Mouse (Mus musculus): Measurements from ENCODE around the gene Ftl1. TPM values are rescaled to one million over a fixed set of nuclear protein-coding genes. Genes with fewer than 3 reads are reported as not detected.
A peak's percentile ranks its signal among the peaks of the same experiment; 100 is the strongest.

Gene Ftl1
- polyA plus RNA-seq, 1 experiment from 2014 or later: 5,943 TPM

DNA sequence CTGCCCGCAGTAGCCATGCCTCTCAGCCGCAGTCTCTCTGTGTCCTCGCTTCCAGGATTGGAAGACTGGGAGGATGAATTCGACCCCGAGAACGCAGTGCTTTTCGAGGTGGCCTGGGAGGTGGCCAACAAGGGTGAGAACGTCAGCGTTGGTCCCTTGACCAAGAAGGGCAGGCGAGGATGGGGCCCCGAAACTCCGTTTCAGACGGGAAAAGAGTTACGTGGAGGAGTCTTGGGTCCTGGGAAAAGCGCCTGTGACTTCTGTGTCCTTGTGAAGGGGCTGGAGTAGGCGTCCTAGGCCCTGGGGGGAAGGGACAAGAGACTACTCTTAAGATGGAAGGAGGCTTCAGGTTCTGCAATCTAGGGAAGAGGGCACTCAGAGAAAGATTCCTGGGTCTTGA lies 24.6 kb downstream of the Ftl1 start:
- 0 out of 2 replicates have a peak overlapping the region, but pooled peaks have one; percentile 7 for H3K27ac ChIP-seq (ENCODE audit: low read depth, low read length)
- 4% methylated on average over 16 of the region's 16 CpGs for WGBS

DNA sequence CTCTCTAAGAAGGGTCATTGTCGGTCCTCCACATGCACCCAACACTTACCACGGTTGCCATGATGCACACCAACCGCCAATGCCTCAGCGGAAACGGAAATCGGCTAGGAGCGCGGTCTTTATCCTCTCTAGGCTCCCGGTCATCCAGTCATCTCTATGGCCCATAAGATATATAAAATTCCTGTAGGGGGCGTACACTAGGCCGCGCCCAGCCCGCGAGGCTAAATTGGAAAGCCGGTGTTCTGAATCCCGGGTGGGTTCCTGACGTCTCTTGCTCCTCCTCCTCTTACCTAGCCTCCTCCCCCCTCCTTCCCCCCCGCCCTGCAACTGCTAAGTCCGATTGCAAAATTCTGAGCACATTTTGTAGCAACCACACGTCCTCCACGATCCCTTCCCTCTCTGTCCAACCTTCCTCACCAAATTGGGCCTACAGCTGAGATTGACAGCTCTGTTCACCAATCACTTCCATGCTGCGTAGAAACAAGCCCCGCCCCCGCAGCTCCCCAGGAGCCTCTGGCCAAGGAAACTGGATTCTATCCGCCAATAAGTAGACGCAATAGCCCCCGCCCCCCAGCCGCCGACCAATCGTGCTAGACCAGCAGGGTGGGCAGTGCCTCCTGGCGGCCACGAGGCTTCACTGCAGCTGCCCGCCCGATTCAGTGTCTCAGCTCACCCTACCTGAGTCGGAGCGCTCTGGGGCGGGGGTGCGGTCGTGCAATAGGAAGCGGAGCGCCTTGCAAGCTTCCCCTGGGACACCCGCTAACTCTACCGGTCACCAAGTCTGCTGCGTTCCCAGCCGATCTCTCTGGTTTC lies 25.3 kb downstream of the Ftl1 start, which contains the start of gene Gys1:
Gys1 (plus strand) TSS at position 642 of the 813 bp plus-strand sequence.
- peak within 1 kb of the TSS; percentile 91 for H3K4me3 ChIP-seq (ENCODE audit: low read depth, low read length)
- no peaks in the 10 kb centered on the region for H3K9me3 ChIP-seq (ENCODE audit: control insufficient read depth, low read length)
- under 1% methylated on average over 45 of the region's 45 CpGs for WGBS

More for the DNA sequence above, 24.6 kb downstream of the Ftl1 start:
- H3K27me3 ChIP-seq (ENCODE audit: control insufficient read depth, insufficient read depth, low read length): no peaks in the 10 kb centered on the region
- peaks cover 15% of the 10 kb centered on the region for H3K4me1 ChIP-seq (replicated peaks; ENCODE audit: control insufficient read depth, insufficient read depth, low read length)
- peak overlapping the region; percentile 68 for H3K4me2 ChIP-seq (replicated peaks; ENCODE audit: low read depth, low read length)
- peak overlapping the region; percentile 84 for H3K9ac ChIP-seq (ENCODE audit: low read depth, low read length)
- no peaks in the 10 kb centered on the region for H3K9me3 ChIP-seq (ENCODE audit: control insufficient read depth, low read length)
- peaks cover 3% of the 10 kb centered on the region; the same call in 1 of the 2 replicates for H3K36me3 ChIP-seq (ENCODE audit: control insufficient read depth, insufficient read depth, low read length)
- ATAC-seq (ENCODE audit: low FRiP score) (peak; percentile 1; the same call in 1 of the 2 replicates), DNase-seq (ENCODE audit: low spot score) (no peak)
- peak overlapping the region; percentile 91 for H3K4me3 ChIP-seq (ENCODE audit: low read depth, low read length)

DNA sequence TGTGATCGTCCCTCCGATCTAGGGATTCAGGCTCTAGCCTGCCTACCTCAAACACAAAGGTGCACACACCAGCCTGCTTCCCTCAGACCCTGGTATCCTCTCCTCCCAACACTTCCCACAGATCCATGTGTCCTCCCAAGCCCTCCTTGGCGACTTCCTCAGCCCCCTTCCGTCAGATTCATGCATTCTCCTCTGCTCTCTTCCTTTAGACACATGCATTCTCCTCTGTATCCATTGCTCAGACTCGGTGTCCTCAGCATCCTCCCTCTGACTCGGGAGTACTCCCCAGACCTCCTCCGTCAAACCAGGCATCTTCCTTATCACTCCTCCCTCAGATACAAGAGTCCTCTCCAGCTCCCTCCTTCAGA lies 25.9 kb downstream of the Ftl1 start:
- H3K36me3 ChIP-seq (ENCODE audit: control insufficient read depth, insufficient read depth, low read length): peaks cover 6% of the 10 kb centered on the region
- peak overlapping the region; percentile 91 for H3K4me3 ChIP-seq (ENCODE audit: low read depth, low read length)
- H3K9me3 ChIP-seq (ENCODE audit: control insufficient read depth, low read length): no peaks in the 10 kb centered on the region
- peak overlapping the region; percentile 81 for H3K9ac ChIP-seq (ENCODE audit: low read depth, low read length)
- H3K27me3 ChIP-seq (ENCODE audit: control insufficient read depth, insufficient read depth, low read length): no peaks in the 10 kb centered on the region
- H3K27ac ChIP-seq (ENCODE audit: low read depth, low read length): no peak overlapping the region
- peak overlapping the region; percentile 91 for H3K4me2 ChIP-seq (replicated peaks; ENCODE audit: low read depth, low read length)
- H3K4me1 ChIP-seq (replicated peaks; ENCODE audit: control insufficient read depth, insufficient read depth, low read length): peaks cover 15% of the 10 kb centered on the region
- no peak for ATAC-seq (ENCODE audit: low FRiP score)
- no peak for DNase-seq (ENCODE audit: low spot score)
- 1% methylated on average over 7 of the region's 7 CpGs for WGBS

More for the DNA sequence above, 25.3 kb downstream of the Ftl1 start, which contains the start of gene Gys1:
- Histone ChIP-seq H3K9ac (ENCODE audit: low read depth, low read length) (peak within 1 kb of the TSS; percentile 84), H3K4me2 (replicated peaks; ENCODE audit: low read depth, low read length) (peak within 1 kb of the TSS; percentile 91), H3K4me1 (replicated peaks; ENCODE audit: control insufficient read depth, insufficient read depth, low read length) (peaks cover 15% of the 10 kb centered on the region), H3K36me3 (ENCODE audit: control insufficient read depth, insufficient read depth, low read length) (peaks cover 3% of the 10 kb centered on the region), H3K27ac (ENCODE audit: low read depth, low read length) (peak within 1 kb of the TSS; percentile 86), H3K27me3 (ENCODE audit: control insufficient read depth, insufficient read depth, low read length) (no peaks in the 10 kb centered on the region)
- DNase-seq (ENCODE audit: low spot score) (peak; percentile 100), ATAC-seq (ENCODE audit: low FRiP score) (peak; percentile 98)

DNA sequence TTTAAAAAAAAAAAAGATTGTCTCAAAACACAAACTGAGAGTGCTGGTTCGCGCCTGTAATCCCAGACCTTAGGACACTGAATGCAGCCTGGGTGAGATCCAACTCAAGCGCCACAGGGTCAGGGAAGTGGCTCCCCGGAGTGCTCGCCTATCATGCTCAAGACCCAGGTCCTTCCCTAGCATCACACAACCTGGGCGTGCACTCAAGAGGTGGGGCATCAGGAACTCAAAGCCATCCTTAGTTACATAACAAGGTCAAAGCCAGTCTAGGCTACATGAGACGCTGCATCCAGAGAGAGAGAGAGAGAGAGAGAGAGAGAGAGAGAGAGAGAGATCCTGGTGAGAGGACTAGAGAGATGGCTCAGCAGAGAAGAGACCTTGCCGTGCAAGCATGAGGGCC lies 33.1 kb downstream of the Ftl1 start:
- H3K4me3 ChIP-seq (ENCODE audit: low read depth, low read length): no peak overlapping the region
- ATAC-seq (ENCODE audit: low FRiP score) (no peak), DNase-seq (ENCODE audit: low spot score) (no peak)
- H3K4me1 ChIP-seq (replicated peaks; ENCODE audit: control insufficient read depth, insufficient read depth, low read length): no peaks in the 10 kb centered on the region
- no peak overlapping the region for H3K27ac ChIP-seq (ENCODE audit: low read depth, low read length)
- H3K4me2 ChIP-seq (replicated peaks; ENCODE audit: low read depth, low read length): no peak overlapping the region
- no peaks in the 10 kb centered on the region for H3K9me3 ChIP-seq (ENCODE audit: control insufficient read depth, low read length)
- H3K9ac ChIP-seq (ENCODE audit: low read depth, low read length): no peak overlapping the region
- peaks cover 26% of the 10 kb centered on the region for H3K36me3 ChIP-seq (ENCODE audit: control insufficient read depth, insufficient read depth, low read length)
- WGBS: 90% methylated on average over 8 of the region's 8 CpGs
- H3K27me3 ChIP-seq (ENCODE audit: control insufficient read depth, insufficient read depth, low read length): no peaks in the 10 kb centered on the region

DNA sequence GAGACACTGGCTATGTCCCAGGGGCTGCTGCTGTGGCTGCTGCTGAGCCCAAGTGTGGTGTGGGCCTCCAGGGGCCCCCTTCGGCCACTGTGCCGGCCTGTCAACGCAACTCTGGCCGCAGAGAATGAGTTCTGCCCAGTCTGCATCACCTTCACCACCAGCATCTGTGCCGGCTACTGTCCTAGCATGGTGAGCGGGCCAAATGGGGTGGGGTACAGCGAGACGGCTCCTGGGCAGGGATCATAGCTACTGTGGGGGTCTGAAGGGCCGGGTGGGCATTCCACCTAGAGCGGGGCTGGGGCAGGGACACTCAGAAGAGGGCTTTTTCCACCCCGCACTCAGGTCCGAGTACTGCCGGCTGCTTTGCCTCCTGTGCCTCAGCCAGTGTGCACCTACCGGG lies 38.5 kb downstream of the Ftl1 start:
- WGBS: 92% methylated on average over 14 of the region's 14 CpGs
- Histone ChIP-seq H3K4me3 (ENCODE audit: low read depth, low read length) (no peak overlapping the region), H3K36me3 (ENCODE audit: control insufficient read depth, insufficient read depth, low read length) (peaks cover 17% of the 10 kb centered on the region), H3K4me2 (replicated peaks; ENCODE audit: low read depth, low read length) (no peak overlapping the region), H3K27me3 (ENCODE audit: control insufficient read depth, insufficient read depth, low read length) (peaks cover 38% of the 10 kb centered on the region), H3K9me3 (ENCODE audit: control insufficient read depth, low read length) (no peaks in the 10 kb centered on the region), H3K4me1 (replicated peaks; ENCODE audit: control insufficient read depth, insufficient read depth, low read length) (no peaks in the 10 kb centered on the region), H3K27ac (ENCODE audit: low read depth, low read length) (no peak overlapping the region), H3K9ac (ENCODE audit: low read depth, low read length) (no peak overlapping the region)
- ATAC-seq (ENCODE audit: low FRiP score) (no peak), DNase-seq (ENCODE audit: low spot score) (no peak)

DNA sequence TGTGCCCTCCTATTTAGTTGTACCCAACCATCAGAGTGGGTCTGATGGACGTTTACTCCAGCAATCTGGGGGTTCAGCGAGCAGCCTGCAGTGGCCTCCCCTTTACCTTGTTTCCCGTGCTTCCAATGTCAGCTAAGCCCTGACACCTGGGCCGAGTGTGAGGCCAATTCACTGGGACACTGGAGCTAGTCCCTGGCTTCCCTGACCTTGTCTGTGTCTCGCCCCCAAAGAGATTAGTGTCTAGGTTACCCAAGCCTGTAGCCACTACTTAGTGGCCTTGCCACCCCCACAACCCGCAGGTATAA lies 39.1 kb downstream of the Ftl1 start, which contains the start of gene Lhb:
Lhb (plus strand) TSS at position 206 of the 305 bp plus-strand sequence.
- DNase-seq (ENCODE audit: low spot score) (no peak), ATAC-seq (ENCODE audit: low FRiP score) (no peak)
- Histone ChIP-seq H3K27ac (ENCODE audit: low read depth, low read length) (no peak within 1 kb of the TSS), H3K4me2 (replicated peaks; ENCODE audit: low read depth, low read length) (no peak within 1 kb of the TSS), H3K27me3 (ENCODE audit: control insufficient read depth, insufficient read depth, low read length) (peaks cover 44% of the 10 kb centered on the region), H3K9me3 (ENCODE audit: control insufficient read depth, low read length) (no peaks in the 10 kb centered on the region), H3K4me3 (ENCODE audit: low read depth, low read length) (no peak within 1 kb of the TSS), H3K9ac (ENCODE audit: low read depth, low read length) (no peak within 1 kb of the TSS), H3K4me1 (replicated peaks; ENCODE audit: control insufficient read depth, insufficient read depth, low read length) (no peaks in the 10 kb centered on the region), H3K36me3 (ENCODE audit: control insufficient read depth, insufficient read depth, low read length) (peaks cover 17% of the 10 kb centered on the region)
- WGBS: 59% methylated on average over 6 of the region's 6 CpGs

DNA sequence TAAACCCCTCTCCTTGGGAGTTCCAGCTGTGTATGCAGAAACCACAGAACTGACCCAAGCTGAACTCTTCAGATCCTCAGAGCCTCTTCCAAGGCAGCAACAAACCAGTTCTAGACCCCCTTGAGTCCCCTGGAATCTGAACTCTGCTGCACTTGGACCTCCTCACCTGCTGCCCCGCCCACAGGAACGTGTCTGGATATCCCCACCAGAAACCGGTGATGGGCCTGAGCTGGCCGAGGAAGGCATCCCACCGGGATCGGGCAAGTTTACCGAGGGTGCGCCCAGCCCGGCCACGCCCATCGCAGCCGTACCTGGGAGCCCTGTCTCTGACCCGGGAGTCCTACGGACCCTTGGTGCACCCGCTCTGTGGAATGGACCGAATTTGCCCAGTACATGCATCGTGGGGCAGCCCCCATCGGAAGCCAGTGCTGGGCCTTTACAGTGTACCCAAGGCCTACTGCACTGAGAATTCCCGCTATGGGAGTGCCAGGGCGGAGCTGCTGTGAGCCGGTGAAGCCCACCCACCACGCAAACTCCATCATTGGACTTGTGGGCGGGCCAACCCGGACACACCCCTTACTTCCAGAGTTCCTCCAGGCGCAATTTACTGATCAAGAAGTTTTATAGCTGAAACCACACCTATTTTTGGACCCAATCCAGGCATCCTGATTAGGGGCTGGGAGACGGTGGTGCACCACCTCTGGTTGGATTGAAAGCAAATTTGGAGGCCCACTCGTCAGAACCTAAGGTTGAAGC lies 39.6 kb downstream of the Ftl1 start:
- Histone ChIP-seq H3K9me3 (ENCODE audit: control insufficient read depth, low read length) (no peaks in the 10 kb centered on the region), H3K9ac (ENCODE audit: low read depth, low read length) (no peak overlapping the region), H3K4me1 (replicated peaks; ENCODE audit: control insufficient read depth, insufficient read depth, low read length) (no peaks in the 10 kb centered on the region), H3K27ac (ENCODE audit: low read depth, low read length) (no peak overlapping the region), H3K36me3 (ENCODE audit: control insufficient read depth, insufficient read depth, low read length) (peaks cover 17% of the 10 kb centered on the region), H3K4me2 (replicated peaks; ENCODE audit: low read depth, low read length) (no peak overlapping the region), H3K27me3 (ENCODE audit: control insufficient read depth, insufficient read depth, low read length) (peaks cover 50% of the 10 kb centered on the region), H3K4me3 (ENCODE audit: low read depth, low read length) (no peak overlapping the region)
- ATAC-seq (ENCODE audit: low FRiP score) (no peak), DNase-seq (ENCODE audit: low spot score) (no peak)
- 15% methylated on average over 27 of the region's 27 CpGs for WGBS

DNA sequence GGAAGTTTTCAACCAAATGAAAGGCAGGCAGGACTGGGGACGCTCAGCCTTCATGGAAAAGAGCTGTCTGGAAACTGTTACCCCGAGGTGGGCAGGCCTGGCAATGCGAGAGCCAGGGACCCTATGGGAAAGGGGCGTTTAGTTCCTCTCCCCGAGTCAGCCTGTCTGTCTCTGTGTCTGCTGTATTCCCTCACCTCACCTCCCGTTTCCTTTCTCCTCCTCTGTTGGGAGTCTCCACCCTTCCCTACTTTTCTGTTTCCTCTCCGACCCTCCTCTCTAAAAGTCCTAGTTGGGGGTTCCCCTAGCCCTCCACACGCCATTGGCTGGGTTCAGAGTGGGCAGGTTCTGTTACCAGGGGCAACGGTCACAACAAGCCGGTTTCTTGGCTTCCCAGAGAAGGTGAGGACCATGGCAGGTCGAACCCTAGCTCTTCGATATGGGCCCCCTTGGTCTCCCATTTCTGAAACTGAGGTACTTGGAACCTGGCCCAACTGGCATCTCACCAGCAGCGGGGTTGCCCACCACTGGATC lies 41.7 kb downstream of the Ftl1 start:
- 12% methylated on average over 13 of the region's 13 CpGs for WGBS

More for the DNA sequence above, 41.7 kb downstream of the Ftl1 start:
- Histone ChIP-seq H3K4me2 (replicated peaks; ENCODE audit: low read depth, low read length) (no peak overlapping the region), H3K27me3 (ENCODE audit: control insufficient read depth, insufficient read depth, low read length) (peaks cover 70% of the 10 kb centered on the region), H3K27ac (ENCODE audit: low read depth, low read length) (no peak overlapping the region), H3K36me3 (ENCODE audit: control insufficient read depth, insufficient read depth, low read length) (peaks cover 4% of the 10 kb centered on the region; the same call in 1 of the 2 replicates), H3K4me1 (replicated peaks; ENCODE audit: control insufficient read depth, insufficient read depth, low read length) (no peaks in the 10 kb centered on the region; the same call in 1 of the 2 replicates), H3K9ac (ENCODE audit: low read depth, low read length) (no peak overlapping the region), H3K9me3 (ENCODE audit: control insufficient read depth, low read length) (no peaks in the 10 kb centered on the region), H3K4me3 (ENCODE audit: low read depth, low read length) (no peak overlapping the region)
- DNase-seq (ENCODE audit: low spot score): no peak
- no peak for ATAC-seq (ENCODE audit: low FRiP score)

Data from hindbrain, embryonic 11.5 days (tissue).